Mouse (Mus musculus): ENCODE data around the gene Ror1.

- TF ChIP-seq CTCF (IDR thresholded peaks at IDR 0.05; ENCODE audit: low read depth) (no peak), EP300 (optimal IDR thresholded peaks at IDR 0.05) (no peak)
Measured at GRCm38 (mm10) chr4:100097364-100097979, 1.9 kb downstream of the Ror1 start.

Measured in stomach, postnatal 0 days (tissue).